Mouse (Mus musculus) MEL (cell line): ENCODE data around the gene Tmem39b.

Source experiments
- CHD1 ChIP-seq: IDR thresholded peaks from 2 replicates; pipeline ENCODE4 v1.6.1; 2012; ENCODE audit warnings: low read depth, mild to moderate bottlenecking, inconsistent platforms, low read length, improper control_type of control experiment
- CTCF ChIP-seq, 3 experiments: IDR thresholded peaks in 2 of 3; conservative IDR thresholded peaks in 1 of 3; 2 replicates each; pipeline ENCODE4 v1.5.1; 2011 to 2012; ENCODE audit warnings: low read length in 3 of 3, low read depth in 2 of 3, mild to moderate bottlenecking in 2 of 3, improper control_type of control experiment in 1 of 3, inconsistent platforms in 1 of 3, mixed read lengths in 1 of 3, moderate library complexity in 1 of 3; ENCODE audit not compliant: control insufficient read depth in 1 of 3, insufficient read depth in 1 of 3, poor library complexity in 1 of 3, severe bottlenecking in 1 of 3
- E2F4 ChIP-seq: IDR thresholded peaks from 2 replicates; pipeline ENCODE4 v1.6.1; 2011; ENCODE audit warnings: low read depth, low read length, improper control_type of control experiment, borderline replicate concordance
- EP300 ChIP-seq, 2 experiments: IDR thresholded peaks; 2 replicates each; pipeline ENCODE4 v1.6.1; 2011; ENCODE audit warnings: improper control_type of control experiment in 2 of 2, low read length in 2 of 2, low read depth in 1 of 2, mild to moderate bottlenecking in 1 of 2
- GATA1 ChIP-seq: IDR thresholded peaks from 2 replicates; pipeline ENCODE4 v1.6.1; 2011; ENCODE audit warnings: low read depth, low read length, improper control_type of control experiment
- HCFC1 ChIP-seq: IDR thresholded peaks from 2 replicates; pipeline ENCODE4 v1.6.1; 2012; ENCODE audit warnings: low read depth, mild to moderate bottlenecking, inconsistent platforms, low read length, improper control_type of control experiment, moderate library complexity
- MXI1 ChIP-seq: IDR thresholded peaks from 2 replicates; pipeline ENCODE4 v1.6.1; 2011; ENCODE audit warnings: mild to moderate bottlenecking, low read depth, low read length, improper control_type of control experiment
- MYC ChIP-seq: IDR thresholded peaks from 2 replicates; pipeline ENCODE4 v1.6.1; 2011; ENCODE audit warnings: low read depth, mild to moderate bottlenecking, low read length, improper control_type of control experiment, moderate library complexity
- POLR2A ChIP-seq, 2 experiments: IDR thresholded peaks; 2 replicates each; pipeline ENCODE4 v1.6.1; 2011 to 2012; ENCODE audit warnings: low read length in 2 of 2, mild to moderate bottlenecking in 2 of 2, control low read depth in 1 of 2, improper control_type of control experiment in 1 of 2, low read depth in 1 of 2, moderate library complexity in 1 of 2; ENCODE audit not compliant: control insufficient read depth in 1 of 2, insufficient read depth in 1 of 2, poor library complexity in 1 of 2
- POLR2AphosphoS5 ChIP-seq: IDR thresholded peaks from 2 replicates; pipeline ENCODE4 v1.6.1; 2012; ENCODE audit warnings: low read depth, borderline replicate concordance, mild to moderate bottlenecking, inconsistent platforms, low read length, moderate library complexity, mixed read lengths
- RAD21 ChIP-seq: IDR thresholded peaks from 2 replicates; pipeline ENCODE4 v1.6.1; 2011; ENCODE audit warnings: mild to moderate bottlenecking, low read depth, low read length, improper control_type of control experiment
- TBP ChIP-seq: IDR thresholded peaks from 2 replicates; pipeline ENCODE4 v1.8.0; 2011; ENCODE audit warnings: low read depth, low read length, improper control_type of control experiment
- ZMIZ1 ChIP-seq: IDR thresholded peaks from 2 replicates; pipeline ENCODE4 v1.6.1; 2012; ENCODE audit warnings: low read depth, mild to moderate bottlenecking, inconsistent platforms, low read length, improper control_type of control experiment, moderate library complexity

- no peak for TF ChIP-seq ZMIZ1
- TF ChIP-seq CTCF (IDR thresholded peaks at IDR 0.05 in 2 of 3, conservative IDR thresholded peaks at IDR 0.05 in 1 of 3; ENCODE audit: control insufficient read depth in 1 of 3, insufficient read depth in 1 of 3, low read depth in 2 of 3, low read length in 3 of 3, poor library complexity in 1 of 3, severe bottlenecking in 1 of 3): peak in 1 of 3 experiments; percentile 19; a peak in 2 of 6 replicates
- no peak for TF ChIP-seq POLR2AphosphoS5
- TF ChIP-seq POLR2A (IDR thresholded peaks at IDR 0.05; ENCODE audit: control insufficient read depth in 1 of 2, insufficient read depth in 1 of 2, low read depth in 1 of 2, low read length in 2 of 2, poor library complexity in 1 of 2): no peak
- no peak for TF ChIP-seq EP300 (IDR thresholded peaks at IDR 0.05; ENCODE audit: low read depth in 1 of 2, low read length in 2 of 2)
- TF ChIP-seq RAD21: peak; percentile 12; the same call in 1 of the 2 replicates
- no peak for TF ChIP-seq CHD1
- TF ChIP-seq GATA1: no peak
- TF ChIP-seq MXI1: no peak
- no peak for TF ChIP-seq TBP
- TF ChIP-seq HCFC1: no peak
- no peak for TF ChIP-seq E2F4
- TF ChIP-seq MYC: no peak
Observed at GRCm38 (mm10) chr4:129743494-129743893, 46.9 kb upstream of the Tmem39b start.
